Mouse (Mus musculus): ENCODE results near the gene Wbp11. TPM values are rescaled to one million over a fixed set of nuclear protein-coding genes. Genes with fewer than 3 reads are reported as not detected.

Gene Wbp11
- polyA plus RNA-seq, 1 experiment from 2014 or later, result 71.1 TPM

DNA sequence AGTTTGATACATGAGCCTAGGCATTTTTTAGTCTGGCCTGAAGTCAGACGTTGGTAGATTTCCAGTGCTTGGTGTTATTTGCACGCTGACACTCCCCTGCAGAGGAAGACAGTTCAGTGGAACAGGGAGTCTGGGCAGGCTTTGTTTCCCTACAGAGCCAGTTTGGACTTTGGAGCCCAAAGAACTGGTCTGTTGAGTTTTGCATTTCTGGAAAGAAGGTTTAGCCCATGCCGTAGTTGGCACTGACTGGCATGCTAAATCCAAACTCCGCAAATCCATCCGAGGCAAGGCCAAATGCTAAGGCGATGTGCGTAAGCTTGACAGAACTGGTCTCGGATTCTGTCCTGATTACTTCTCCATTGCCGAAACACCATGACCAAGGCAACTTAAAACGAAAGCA is 16.8 kb downstream of the Wbp11 start:
- Histone ChIP-seq H3K36me3 (peaks cover 39% of the 10 kb centered on the region), H3K27me3 (replicated peaks) (no peaks in the 10 kb centered on the region), H3K9me3 (replicated peaks) (no peaks in the 10 kb centered on the region), H3K27ac (replicated peaks) (no peak overlapping the region), H3K4me3 (replicated peaks) (no peak overlapping the region), H3K4me1 (peaks cover 20% of the 10 kb centered on the region), H3K4me2 (no peak overlapping the region), H3K9ac (replicated peaks) (no peak overlapping the region)
- ATAC-seq (ENCODE audit: low FRiP score), result no peak
- WGBS, result 91% methylated on average over 10 of the region's 10 CpGs

DNA sequence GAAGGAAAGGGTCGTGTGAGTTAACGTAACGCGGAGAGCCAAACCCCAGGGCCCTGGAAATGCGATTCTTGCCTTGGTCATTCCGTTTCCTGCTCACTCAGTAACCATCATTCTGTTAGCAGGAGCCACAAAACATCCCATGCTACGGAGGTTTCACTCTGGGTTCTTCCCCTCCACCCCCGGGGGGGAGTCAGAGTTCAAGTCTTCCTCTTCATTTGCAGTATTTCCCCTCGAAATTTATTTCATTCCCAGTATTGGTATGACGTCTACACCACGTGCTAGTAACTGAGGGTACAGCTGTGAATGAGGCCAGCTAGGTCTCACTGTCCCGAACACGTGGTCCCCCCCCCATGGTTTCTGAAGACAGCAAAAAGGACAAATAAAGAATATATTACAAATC is 18.4 kb downstream of the Wbp11 start:
- H3K4me3 ChIP-seq (replicated peaks), result peak overlapping the region; percentile 90
- WGBS, result 84% methylated on average over 13 of the region's 13 CpGs

DNA sequence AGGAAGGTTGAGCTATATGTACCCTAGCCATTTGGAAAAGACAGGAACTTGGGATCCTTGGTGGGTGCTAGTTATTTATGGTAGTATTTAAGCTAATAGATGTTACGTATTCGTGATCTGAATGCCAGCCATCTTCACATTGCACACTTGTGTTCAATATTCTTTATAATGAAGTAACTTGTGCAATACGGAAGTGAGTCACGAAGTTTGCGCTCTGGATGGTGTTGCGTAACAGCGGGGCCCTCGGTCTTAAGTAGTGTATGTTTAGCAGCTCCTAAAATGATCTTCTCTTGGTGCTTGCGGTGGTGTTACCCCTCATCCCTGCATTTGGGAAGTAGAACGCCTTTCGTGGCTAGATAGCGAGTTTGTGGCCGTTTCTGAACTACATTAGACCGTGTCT is 19.0 kb downstream of the Wbp11 start:
- no peak overlapping the region for H3K27ac ChIP-seq (replicated peaks)
- no peaks in the 10 kb centered on the region for H3K9me3 ChIP-seq (replicated peaks)
- peak overlapping the region; percentile 90 for H3K4me3 ChIP-seq (replicated peaks)
- no peak for ATAC-seq (ENCODE audit: low FRiP score)
- WGBS, result 36% methylated on average over 14 of the region's 14 CpGs
- H3K4me1 ChIP-seq, result peaks cover 26% of the 10 kb centered on the region
- peak overlapping the region; percentile 69 for H3K9ac ChIP-seq (replicated peaks)
- peak overlapping the region; percentile 81 for H3K4me2 ChIP-seq
- H3K27me3 ChIP-seq (replicated peaks), result no peaks in the 10 kb centered on the region
- H3K36me3 ChIP-seq, result peaks cover 21% of the 10 kb centered on the region

More for the DNA sequence above, 18.4 kb downstream of the Wbp11 start:
- ATAC-seq (ENCODE audit: low FRiP score), result no peak
- H3K9ac ChIP-seq (replicated peaks), result no peak overlapping the region
- H3K27ac ChIP-seq (replicated peaks), result no peak overlapping the region
- H3K27me3 ChIP-seq (replicated peaks), result no peaks in the 10 kb centered on the region
- H3K36me3 ChIP-seq, result peaks cover 27% of the 10 kb centered on the region
- H3K4me2 ChIP-seq, result peak overlapping the region; percentile 81
- H3K4me1 ChIP-seq, result peaks cover 25% of the 10 kb centered on the region
- H3K9me3 ChIP-seq (replicated peaks), result no peaks in the 10 kb centered on the region

DNA sequence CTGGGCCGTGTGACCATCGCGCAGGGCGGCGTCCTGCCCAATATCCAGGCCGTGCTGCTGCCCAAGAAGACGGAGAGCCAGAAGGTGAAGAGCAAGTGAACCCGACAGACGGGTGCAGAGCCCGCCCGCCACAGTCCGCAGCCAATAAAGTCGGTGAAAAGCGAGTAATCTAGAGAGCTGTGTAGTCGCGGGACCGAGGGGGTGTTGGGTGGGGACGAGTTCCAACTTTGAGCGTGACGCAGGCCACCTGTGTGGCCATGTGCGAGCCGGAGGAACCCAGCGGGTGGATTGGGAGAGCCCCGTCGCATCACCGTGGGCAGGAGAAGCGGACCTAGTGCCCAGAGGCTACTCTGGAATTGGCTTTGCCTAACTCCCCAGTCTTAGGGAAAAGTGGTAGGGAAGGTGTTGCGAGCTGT is 19.4 kb downstream of the Wbp11 start:
- Histone ChIP-seq H3K9ac (replicated peaks) (peak overlapping the region; percentile 69), H3K9me3 (replicated peaks) (no peaks in the 10 kb centered on the region), H3K36me3 (peaks cover 17% of the 10 kb centered on the region), H3K27me3 (replicated peaks) (no peaks in the 10 kb centered on the region), H3K4me1 (peaks cover 26% of the 10 kb centered on the region), H3K4me2 (peak overlapping the region; percentile 81), H3K27ac (replicated peaks) (peak overlapping the region; percentile 75), H3K4me3 (replicated peaks) (peak overlapping the region; percentile 90)
- under 1% methylated on average over 28 of the region's 28 CpGs for WGBS
- peak; percentile 5 for ATAC-seq (ENCODE audit: low FRiP score)

DNA sequence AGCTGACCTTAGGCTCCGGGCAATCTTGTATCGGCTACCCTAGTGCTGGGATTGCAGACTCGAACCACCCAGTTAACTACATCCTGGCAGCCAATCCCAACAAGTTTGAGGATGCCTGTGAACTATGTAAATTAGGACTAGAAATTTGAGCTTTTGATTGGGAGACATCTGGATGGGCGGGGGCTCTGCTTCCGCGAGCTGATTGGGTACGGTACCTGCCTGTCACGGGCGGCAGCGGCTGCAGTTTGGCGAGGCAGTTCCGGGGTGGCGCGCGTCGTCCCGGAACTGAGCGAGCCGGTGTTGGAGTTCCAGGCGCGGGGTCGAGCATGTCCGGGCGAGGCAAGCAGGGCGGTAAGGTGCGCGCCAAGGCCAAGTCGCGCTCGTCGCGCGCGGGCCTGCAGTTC is 20.0 kb downstream of the Wbp11 start, which contains the start of gene H2afj:
Gene H2afj, plus strand, starts transcription at position 231 of the 404 bp plus-strand sequence.
- Histone ChIP-seq H3K4me2 (peak within 1 kb of the TSS; percentile 81), H3K4me1 (peaks cover 32% of the 10 kb centered on the region), H3K36me3 (peaks cover 12% of the 10 kb centered on the region), H3K4me3 (replicated peaks) (peak within 1 kb of the TSS; percentile 90), H3K27me3 (replicated peaks) (no peaks in the 10 kb centered on the region), H3K9me3 (replicated peaks) (no peaks in the 10 kb centered on the region), H3K27ac (replicated peaks) (peak within 1 kb of the TSS; percentile 83), H3K9ac (replicated peaks) (peak within 1 kb of the TSS; percentile 69)
- WGBS, result under 1% methylated on average over 34 of the region's 34 CpGs
- ATAC-seq (ENCODE audit: low FRiP score), result peak; percentile 88

DNA sequence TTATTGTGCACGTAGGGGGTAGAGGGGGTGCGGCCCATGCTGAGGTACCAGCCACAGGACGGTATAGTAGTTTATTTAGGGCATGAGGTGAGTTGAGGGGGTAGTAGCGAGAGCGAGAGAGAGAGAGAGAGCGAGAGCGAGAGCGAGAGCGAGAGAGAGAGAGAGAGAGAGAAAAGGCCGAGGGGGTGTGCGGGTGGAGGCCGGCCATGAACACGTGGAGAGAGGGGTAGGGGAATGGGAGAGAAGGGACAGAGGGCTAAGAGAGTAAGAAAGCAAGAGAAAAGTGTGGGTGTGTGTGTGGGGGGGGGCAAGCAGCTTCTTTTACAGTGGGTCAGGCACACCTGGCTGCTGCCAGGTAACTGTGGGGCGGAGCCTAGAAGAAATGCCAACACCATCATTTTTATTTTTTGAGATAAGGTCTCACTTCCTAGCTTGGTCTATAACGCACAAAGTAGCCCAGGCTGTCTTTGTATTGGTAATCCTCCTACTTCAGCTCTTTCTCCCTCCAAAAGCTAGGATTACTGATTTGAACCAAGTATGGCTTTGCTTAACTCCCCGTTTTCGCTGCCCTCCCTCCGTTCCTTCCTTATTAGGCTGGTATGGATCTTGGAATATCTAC is 20.5 kb downstream of the Wbp11 start:
- WGBS, result 30% methylated on average over 18 of the region's 18 CpGs
- ATAC-seq (ENCODE audit: low FRiP score), result peak; percentile 11
- H3K9ac ChIP-seq (replicated peaks), result 0 out of 2 replicates have a peak overlapping the region, but pooled peaks have one; percentile 32

DNA sequence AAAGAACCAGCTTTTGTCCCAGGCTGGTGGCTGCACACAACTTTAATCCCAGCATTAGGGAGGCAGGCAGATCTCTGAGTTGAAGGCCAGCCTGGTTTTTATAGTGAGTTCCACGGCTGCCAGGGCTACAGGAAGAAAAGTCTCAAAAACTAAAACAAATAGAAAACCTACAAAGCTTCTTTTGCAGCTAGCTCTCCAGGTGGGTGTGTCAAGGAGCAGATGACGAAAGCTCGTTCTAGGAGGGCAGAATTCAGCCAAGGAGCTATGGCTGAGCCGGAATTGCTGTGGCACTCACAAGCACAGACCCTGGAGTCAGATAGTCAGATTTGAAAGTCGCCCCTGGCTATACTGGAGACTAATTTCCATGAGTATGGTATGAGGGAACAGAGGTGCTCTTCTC is 21.2 kb downstream of the Wbp11 start:
- Histone ChIP-seq H3K4me2 (no peak overlapping the region), H3K4me3 (replicated peaks) (no peak overlapping the region), H3K9me3 (replicated peaks) (no peaks in the 10 kb centered on the region), H3K27me3 (replicated peaks) (no peaks in the 10 kb centered on the region), H3K9ac (replicated peaks) (no peak overlapping the region), H3K4me1 (peaks cover 34% of the 10 kb centered on the region), H3K36me3 (0 out of 2 replicates have a peak, but pooled peaks cover under 1% of the 10 kb centered on the region), H3K27ac (replicated peaks) (no peak overlapping the region)
- ATAC-seq (ENCODE audit: low FRiP score), result no peak
- WGBS, result 80% methylated on average over 5 of the region's 5 CpGs

More for the DNA sequence above, 20.5 kb downstream of the Wbp11 start:
- H3K27ac ChIP-seq (replicated peaks), result peak overlapping the region; percentile 83
- H3K27me3 ChIP-seq (replicated peaks), result no peaks in the 10 kb centered on the region
- peaks cover 7% of the 10 kb centered on the region; the same call in 1 of the 2 replicates for H3K36me3 ChIP-seq
- peak overlapping the region; percentile 81 for H3K4me2 ChIP-seq
- H3K9me3 ChIP-seq (replicated peaks), result no peaks in the 10 kb centered on the region
- peak overlapping the region; percentile 90 for H3K4me3 ChIP-seq (replicated peaks)
- peaks cover 34% of the 10 kb centered on the region for H3K4me1 ChIP-seq

DNA sequence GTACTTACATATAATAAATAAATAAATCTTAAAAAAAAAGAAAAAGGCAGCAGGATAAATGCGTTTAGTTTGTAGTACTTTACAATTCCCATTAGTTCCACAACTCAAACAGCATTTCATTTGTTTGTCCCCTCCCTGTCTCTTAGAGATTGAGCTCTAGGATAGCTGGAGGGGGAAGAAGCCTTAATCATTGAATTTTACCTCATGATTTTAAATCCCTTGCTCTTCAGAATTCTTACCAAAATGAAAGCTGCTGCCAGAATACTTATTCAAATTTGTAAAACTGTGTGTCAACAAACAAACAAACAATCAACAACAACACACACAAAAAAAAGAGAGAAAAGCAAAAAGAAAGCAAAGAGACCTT is 22.6 kb downstream of the Wbp11 start:
- Histone ChIP-seq H3K27ac (replicated peaks) (no peak overlapping the region), H3K4me2 (no peak overlapping the region), H3K4me3 (replicated peaks) (no peak overlapping the region), H3K36me3 (no peaks in the 10 kb centered on the region), H3K9me3 (replicated peaks) (no peaks in the 10 kb centered on the region), H3K27me3 (replicated peaks) (no peaks in the 10 kb centered on the region), H3K4me1 (peaks cover 34% of the 10 kb centered on the region), H3K9ac (replicated peaks) (no peak overlapping the region)
- WGBS, result 89% methylated on average over 1 of the region's 1 CpGs
- ATAC-seq (ENCODE audit: low FRiP score), result no peak

DNA sequence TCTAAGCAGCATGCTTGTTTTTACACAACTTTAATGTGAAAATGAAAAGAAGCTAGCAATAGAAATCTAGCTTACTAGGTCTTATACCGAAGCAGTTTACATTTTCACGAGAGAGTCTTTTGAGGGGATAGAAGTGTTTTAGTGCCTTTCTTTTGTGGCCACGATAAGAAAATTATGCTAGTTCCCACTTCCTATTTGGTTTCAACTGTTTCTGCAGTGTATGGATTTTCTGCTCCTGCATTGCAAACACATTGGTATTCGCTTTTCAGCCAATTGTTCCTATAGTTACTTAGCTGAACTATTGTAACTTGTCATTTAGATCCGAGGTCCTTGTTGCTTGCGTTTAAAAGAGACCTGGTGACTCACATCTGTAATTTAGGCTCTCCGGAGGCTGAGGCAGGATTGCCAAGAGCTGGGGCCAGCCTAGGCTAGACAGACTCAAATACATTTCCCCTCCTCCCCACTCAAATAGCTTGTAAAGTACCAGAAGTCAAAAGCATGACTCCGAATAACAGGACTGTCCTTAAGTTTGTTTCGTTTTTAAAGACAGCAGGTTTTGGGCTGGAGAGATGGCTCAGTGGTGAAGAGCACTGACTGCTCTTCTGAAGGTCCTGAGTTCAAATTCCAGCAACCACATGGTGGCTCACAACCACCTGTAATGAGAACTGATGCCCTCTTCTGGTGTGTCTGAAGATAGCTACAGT is 23.2 kb downstream of the Wbp11 start:
- H3K4me3 ChIP-seq (replicated peaks), result peak overlapping the region; percentile 55
- H3K36me3 ChIP-seq, result no peaks in the 10 kb centered on the region
- H3K27me3 ChIP-seq (replicated peaks), result no peaks in the 10 kb centered on the region
- 30% methylated on average over 9 of the region's 9 CpGs for WGBS
- H3K4me1 ChIP-seq, result peaks cover 34% of the 10 kb centered on the region
- peak overlapping the region; percentile 99 for H3K27ac ChIP-seq (replicated peaks)
- peak overlapping the region; percentile 73 for H3K4me2 ChIP-seq
- no peak for ATAC-seq (ENCODE audit: low FRiP score)
- peak overlapping the region; percentile 74 for H3K9ac ChIP-seq (replicated peaks)
- no peaks in the 10 kb centered on the region for H3K9me3 ChIP-seq (replicated peaks)

DNA sequence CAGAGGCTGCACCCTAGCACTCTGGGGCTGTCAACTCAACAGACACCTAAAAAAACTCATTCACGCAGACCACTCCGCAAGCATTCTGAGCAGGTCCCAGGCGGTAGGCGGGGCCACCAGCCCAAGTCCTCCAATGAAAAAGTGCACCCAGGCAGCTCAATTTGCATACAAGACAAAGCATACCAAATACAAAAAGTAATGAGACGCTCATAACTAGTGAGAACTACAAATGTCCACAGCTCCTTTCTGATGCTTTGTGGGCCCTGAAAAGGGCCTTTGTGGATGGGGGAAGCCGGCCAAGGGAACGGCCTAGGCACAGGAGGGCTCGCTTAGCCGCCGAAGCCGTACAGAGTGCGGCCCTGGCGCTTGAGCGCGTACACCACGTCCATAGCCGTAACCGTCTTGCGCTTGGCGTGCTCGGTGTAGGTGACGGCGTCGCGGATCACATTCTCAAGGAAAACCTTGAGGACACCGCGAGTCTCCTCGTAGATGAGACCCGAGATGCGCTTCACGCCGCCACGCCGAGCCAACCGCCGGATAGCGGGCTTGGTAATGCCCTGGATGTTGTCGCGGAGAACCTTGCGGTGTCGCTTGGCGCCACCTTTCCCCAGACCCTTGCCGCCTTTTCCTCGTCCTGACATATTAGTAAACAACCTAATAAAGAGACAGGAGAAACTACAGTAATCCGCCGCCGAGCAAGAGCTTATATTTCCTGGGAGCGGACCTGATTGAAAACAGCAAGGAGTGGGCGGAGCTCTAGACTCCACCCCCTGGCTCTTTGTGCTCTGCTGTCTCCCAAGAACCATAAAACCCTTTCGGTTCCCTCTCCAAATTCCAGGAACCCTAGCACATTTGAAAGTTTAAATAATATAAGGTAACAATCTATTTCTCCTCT is 24.0 kb downstream of the Wbp11 start, which contains the start of gene Hist4h4:
Gene Hist4h4, minus strand, starts transcription at position 677 of the 895 bp plus-strand sequence.
- H3K4me1 ChIP-seq, result peaks cover 26% of the 10 kb centered on the region
- H3K9ac ChIP-seq (replicated peaks), result peak within 1 kb of the TSS; percentile 74
- no peaks in the 10 kb centered on the region for H3K27me3 ChIP-seq (replicated peaks)
- ATAC-seq (ENCODE audit: low FRiP score), result peak; percentile 84
- H3K27ac ChIP-seq (replicated peaks), result peak within 1 kb of the TSS; percentile 99
- H3K4me2 ChIP-seq, result peak within 1 kb of the TSS; percentile 73
- H3K36me3 ChIP-seq, result no peaks in the 10 kb centered on the region
- under 1% methylated on average over 50 of the region's 50 CpGs for WGBS
- no peaks in the 10 kb centered on the region for H3K9me3 ChIP-seq (replicated peaks)
- peak within 1 kb of the TSS; percentile 55 for H3K4me3 ChIP-seq (replicated peaks)

DNA sequence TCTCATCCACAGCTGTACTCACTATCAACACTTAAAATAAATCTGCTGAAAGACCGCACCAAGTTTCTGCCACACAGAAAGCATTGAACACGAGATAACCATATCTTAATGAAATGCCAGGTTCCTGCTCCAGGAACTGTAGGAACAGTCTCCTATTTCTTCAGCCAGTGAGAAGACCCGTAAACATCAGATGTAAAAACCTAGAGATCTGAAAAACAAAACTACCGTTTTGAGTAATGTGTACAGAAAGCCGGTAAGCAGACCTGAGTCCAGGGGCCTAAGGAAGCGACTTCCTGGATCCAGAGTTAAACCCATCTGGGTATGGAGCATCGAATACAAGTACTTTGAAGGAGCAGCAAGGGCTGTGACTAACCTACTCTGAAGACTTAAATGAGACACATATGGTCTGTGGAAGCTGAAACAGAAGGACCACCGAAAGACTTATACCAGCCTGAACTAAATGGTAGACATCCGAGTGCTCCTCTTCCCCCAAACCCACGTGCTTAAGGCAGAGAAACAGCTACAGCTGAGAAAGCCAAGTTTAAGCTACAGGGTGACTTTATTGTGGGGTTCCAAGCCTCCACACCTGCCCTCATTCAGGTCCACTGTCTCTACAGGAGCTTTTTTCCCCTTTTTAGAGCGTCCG is 24.8 kb downstream of the Wbp11 start:
- peak overlapping the region; percentile 73 for H3K4me2 ChIP-seq
- WGBS, result 25% methylated on average over 12 of the region's 12 CpGs
- H3K4me1 ChIP-seq, result peaks cover 21% of the 10 kb centered on the region
- no peaks in the 10 kb centered on the region for H3K9me3 ChIP-seq (replicated peaks)
- H3K27me3 ChIP-seq (replicated peaks), result no peaks in the 10 kb centered on the region
- peak overlapping the region; percentile 74; the same call in 1 of the 2 replicates for H3K9ac ChIP-seq (replicated peaks)
- no peak for ATAC-seq (ENCODE audit: low FRiP score)
- H3K36me3 ChIP-seq, result no peaks in the 10 kb centered on the region
- peak overlapping the region; percentile 55 for H3K4me3 ChIP-seq (replicated peaks)
- H3K27ac ChIP-seq (replicated peaks), result peak overlapping the region; percentile 99
